Mouse (Mus musculus): ENCODE data around the gene Tnpo1.

DNA sequence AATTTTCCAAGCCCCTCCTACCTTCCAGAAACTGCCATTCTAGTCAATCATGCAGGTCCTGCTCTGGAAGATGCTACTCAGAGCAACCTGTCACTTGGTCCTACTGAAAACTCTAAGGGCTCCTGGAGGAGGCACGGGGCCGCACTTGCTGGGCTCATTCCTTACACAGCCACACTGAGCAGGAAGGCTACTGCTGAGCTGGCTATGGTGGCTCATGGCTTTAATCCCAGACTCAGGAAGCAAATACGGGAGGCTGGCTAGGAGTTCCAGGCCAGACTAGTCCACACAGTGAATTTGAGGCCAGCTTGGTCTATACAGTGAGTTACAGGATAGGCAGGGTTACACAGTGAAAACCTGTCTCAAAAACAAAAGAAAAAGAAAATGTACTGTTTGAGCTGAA, 15.4 kb downstream of the Tnpo1 start:
- no peak for TF ChIP-seq CTCF (IDR thresholded peaks at IDR 0.05; ENCODE audit: low read depth)
- TF ChIP-seq EP300 (IDR thresholded peaks at IDR 0.05; ENCODE audit: low read depth): no peak
